Mouse (Mus musculus) layer of hippocampus, adult 8-10 months (tissue): Measurements from ENCODE around the gene Spink8. TPM values are rescaled to one million over a fixed set of nuclear protein-coding genes. Genes with fewer than 3 reads are reported as not detected.
A peak's percentile ranks its signal among the peaks of the same experiment; 100 is the strongest.
"Not testable (repeated sequence)": the region's sequence is repeated elsewhere in the genome, so short reads cannot be mapped to it uniquely, and the experiment has no call there.

Experiments
- DNase-seq, 2 experiments: peaks; one replicate each; pipeline ENCODE4 v3.0.0; 2022; ENCODE audit warnings: low spot score in 2 of 2
- total RNA-seq, 4 experiments: library from RNA; stranded (reverse); gene quantifications; 2 replicates each; pipeline ENCODE4 v1.2.4; 2022

The Spink8 gene
- total RNA-seq = 10 to 100 TPM; 44.9 to 68.6 (median 55.3) TPM

DNA sequence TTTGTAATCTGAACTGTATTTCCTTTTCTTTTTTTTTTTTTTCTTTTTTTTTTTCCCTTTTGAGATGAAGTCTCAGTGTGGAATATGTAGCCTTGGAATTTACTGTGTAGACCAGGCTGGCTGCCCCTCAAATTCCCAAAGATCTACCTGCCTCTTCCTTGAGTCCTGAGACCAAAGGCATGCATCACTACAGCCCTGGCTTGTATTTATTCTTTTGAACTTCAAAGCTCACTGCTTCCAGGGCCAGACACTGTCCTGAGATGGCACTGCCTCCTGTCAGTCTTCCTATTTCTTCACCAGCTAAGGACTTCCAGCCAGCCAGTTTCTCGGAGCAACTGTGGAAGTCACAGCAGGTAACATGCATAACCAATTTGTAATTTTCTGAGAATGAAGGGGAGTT is at the start of gene Spink8:
TSS of gene Spink8 (plus strand) at position 301 of the 400 bp plus-strand sequence.
- DNase-seq = no peak

DNA sequence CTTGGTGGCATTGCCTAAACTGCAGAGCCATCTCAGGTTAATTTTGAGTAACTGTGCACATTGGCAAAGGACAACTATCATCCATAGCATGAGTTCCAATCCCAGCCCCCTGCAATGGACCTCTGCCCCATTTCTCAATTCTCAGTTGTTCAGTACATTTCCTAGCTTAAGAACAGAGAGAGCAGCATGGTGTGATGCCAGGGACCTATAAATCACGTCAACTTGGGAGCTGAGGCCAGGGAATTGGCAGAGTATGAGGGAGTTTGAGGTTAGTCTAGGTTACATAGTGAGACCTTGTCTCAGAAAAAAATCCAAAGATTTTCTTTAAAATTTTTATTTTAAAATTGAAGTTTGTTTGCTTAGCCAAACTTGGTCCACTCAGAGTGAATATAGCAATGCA is 45.2 kb upstream of the Spink8 start:
- DNase-seq = not testable (repeated sequence)

DNA sequence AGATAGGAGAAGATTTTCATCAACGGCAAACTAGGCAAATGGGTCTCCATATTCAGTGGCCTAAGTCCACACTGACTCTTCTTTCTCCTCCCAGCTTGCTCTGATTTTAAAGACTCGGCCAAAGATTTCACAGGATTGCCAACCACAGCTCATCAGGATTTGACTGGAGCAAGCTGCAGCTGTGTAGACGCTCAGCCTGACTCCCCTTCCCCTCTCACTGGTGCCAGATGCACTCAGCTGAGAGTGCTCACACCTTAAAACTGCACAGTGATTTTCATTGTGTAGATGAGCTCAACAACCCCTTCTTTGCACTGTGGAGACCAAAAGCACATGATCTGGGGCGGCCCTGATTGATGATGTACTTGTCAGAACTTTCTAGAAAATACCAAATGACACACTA is 21.5 kb upstream of the Spink8 start, which contains the start of gene Fbxw27:
TSS of gene Fbxw27 (minus strand) at position 101 of the 400 bp plus-strand sequence.
- DNase-seq = not testable (repeated sequence)

DNA sequence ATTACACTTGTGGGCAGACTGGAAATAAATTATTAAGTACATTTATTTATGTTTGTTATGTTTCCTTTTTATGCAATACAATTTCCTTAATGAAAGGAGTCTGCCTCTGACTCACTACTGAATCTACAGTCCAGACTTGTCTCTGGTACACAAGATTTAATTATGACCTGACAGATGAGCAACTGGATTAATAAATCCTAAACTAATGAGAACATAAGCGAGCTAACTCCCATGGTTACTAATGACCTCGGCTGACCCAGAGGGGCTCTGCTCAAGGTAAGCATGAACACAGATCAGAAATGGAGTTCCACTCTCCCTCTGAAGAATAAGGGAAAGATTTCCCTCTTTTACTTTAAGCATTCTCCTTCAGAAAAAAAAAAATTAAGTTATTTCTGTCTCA is 16.9 kb upstream of the Spink8 start:
- DNase-seq = no peak

DNA sequence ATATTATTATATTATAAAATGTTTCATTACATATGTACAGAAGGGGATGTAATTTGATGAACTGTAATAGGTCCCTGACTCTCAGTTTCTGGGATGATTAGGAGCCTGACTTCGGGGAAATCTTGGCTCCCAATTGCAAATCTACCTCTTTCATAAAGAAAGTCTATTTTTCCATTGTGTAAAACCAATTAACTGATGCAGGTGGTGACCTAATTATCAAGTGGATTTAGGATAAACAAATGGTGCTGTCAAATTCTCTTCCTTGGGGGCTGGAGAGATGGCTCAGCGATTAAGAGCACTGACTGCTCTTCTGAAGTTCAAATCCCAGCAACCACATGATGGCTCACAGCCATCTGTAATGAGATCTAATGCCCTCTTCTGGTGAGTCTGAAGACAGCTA is 16.3 kb upstream of the Spink8 start:
- DNase-seq = no peak

DNA sequence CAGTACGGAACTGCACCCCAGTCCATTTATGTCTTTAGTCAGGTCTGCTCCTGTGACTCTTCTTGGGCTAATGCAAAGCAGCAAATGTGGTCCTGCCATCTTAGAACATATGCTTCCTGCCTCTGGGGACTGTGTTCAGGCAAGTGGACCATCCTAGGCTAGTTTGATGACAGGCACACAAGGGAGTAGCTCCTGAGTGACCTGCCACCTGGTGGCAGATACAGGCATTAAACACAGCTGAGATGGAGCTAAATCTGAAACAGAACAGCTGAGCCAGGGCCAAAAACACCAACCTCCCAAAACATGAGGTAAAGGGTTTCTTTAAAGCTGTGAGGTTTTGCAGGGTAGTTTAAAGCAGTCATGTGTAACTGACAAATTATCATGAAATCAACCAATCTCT is 14.0 kb upstream of the Spink8 start:
- DNase-seq = peak in 1 of 2 experiments; percentile 5

DNA sequence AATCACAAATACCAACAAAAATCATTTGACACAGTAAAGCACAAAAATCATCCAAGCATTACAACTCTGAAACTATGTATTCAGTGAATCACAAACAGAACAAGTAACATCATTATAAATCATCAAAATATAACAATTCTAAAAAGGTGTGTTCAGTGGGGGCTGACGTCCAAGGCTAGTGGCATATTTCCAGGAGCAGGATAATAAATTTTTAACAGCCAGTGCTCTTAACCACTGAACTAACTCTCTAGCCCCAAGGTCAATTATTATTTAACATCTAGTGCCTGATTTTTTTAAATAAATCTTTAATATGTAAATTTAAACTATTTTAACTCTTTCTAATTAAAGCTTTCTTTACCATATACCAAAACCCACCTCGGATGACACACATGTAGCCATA is 6.5 kb upstream of the Spink8 start:
- not testable (repeated sequence) for DNase-seq

DNA sequence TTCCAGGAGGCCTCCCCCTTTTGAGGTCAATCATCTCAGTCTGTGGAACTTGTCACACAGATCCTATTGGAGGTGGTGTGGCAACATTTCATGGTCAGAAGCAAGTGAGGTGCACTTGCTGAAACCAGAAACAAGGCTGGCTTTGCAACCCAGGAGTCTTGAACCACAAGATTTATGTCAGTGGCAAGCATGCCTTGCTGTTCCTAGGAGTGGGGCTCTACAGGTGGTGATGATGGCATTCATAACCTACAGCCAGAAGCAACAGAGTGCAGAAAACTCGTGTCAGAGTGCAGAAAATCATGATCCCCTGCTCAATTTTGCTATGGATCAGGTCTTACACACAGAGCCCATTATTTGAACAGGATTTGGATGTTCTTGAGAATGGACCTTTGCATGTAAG is 5.8 kb upstream of the Spink8 start:
- no peak for DNase-seq

DNA sequence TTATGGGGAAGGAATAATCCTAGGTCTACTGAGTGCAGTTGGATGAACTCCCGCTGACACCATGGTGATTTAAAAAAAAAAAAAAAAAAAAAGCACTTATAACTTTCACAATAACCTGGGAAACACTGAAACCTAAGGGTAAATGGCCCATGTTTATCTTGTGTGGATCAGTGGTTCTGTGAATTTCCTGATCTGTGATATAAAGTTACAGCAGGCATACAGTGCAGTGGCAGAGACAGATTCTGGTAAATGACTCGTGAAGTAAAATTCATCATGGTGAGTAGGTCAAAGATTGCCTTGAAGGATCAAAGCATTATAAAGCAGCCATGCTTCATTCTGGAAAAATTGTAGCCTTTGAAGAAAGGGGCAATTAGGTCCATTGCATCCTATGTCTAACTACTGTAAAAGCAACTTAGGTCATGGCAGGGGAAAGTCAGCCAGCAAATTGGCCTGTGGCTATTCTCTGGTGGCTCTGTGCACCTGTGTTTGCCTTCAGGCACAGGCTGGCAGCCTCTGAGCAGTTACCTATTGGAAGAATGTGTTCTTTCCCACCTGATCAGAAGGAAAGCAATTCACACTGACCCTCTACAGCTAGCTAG is 5.3 kb upstream of the Spink8 start:
- DNase-seq = no peak

DNA sequence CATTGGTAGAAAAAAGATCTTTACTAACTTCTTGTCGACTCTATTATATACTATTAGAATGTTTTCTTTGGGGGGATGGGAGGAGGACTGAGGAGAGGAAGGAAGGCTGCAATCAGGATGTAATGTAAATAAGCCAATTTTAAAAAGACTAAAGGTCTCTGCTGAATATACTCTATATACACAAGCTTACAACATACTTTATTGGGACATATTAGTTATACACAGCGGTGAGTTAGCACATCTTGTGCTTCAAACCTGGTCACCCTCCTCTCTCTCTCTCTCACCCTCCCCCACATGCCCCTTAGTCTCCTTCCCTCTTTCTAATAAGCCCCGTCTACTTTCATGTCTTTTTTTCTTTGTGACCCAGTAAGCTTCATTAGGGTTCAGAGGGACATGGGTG is 4.2 kb upstream of the Spink8 start:
- DNase-seq = no peak

DNA sequence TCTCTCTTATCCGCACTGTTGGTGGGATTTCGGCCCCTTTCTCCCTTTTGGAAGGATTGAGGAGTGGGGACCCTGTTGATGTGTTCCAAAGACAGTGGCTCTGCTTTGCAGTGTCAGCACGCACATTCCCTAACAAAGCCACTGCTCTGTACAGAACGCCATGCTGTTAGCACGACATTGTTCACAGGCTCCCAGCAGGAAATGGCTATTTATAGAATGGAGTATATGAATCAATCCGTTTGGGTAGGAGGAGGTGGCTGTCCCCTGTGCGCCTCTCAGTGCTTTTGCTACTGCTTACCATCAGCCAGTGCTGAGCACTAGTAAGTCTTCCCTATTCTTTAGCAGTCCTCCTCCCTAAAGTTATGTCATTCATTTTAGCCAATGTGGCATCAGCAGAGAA is 1.3 kb downstream of the Spink8 start:
- DNase-seq = peak in 1 of 2 experiments; percentile 3

DNA sequence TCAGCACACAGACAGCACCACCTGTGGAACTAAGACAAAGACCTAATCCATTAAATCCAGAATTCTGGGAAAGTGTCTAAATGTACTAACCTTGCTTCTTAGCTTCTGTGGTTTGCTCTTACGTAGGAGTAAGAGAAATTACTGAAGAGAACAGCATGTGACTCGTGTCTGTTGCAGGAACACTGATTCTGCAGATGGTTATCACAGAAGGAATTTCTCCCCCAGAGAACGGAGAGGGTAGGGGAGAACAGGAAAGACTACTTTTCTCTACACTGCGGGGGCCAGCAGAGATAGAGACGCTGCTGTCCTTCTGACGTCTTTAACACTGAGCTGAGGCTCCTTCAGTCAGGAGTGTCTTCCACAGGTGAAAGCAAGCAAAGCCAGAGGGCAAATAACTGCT is 4.3 kb downstream of the Spink8 start:
- peak; percentile 19 to 23 for DNase-seq

DNA sequence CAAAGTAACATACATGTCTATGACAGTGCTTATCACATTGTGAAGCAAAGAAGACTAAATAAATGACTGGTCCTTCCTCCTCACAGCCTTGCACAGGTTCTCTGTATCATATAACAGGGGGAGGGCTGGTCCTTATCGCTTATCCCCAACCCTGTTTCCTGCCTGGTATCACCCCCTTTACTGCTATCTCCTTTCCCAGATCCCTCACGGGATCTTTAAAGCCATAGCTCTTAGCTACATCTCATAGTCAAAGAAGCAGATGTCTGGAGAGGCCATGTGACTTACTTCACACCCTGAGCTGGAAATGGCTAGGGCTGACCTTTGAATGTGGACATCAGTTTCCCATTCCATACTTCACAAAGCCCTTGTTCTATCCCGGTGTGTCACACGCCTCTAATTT is 13.7 kb downstream of the Spink8 start:
- DNase-seq = no peak

DNA sequence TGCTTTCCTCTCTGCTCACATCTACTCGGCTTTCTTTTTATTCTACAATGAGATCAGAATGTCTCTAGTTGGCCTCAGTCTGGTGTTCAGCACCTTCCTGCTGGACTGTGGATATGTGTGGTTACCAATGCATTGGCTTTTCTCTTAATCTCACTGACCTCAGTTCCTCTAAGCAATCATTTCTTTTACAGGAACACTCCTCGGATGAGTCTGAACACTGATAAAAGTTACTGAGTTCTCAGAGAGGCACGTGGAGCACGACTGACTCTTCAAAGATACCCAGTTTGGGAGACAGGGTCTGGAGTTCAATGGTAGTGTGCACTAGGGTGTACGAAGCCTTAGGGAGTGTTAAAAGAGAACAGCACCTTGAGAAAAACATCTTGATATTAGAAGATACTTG is 14.1 kb downstream of the Spink8 start:
- no peak for DNase-seq

DNA sequence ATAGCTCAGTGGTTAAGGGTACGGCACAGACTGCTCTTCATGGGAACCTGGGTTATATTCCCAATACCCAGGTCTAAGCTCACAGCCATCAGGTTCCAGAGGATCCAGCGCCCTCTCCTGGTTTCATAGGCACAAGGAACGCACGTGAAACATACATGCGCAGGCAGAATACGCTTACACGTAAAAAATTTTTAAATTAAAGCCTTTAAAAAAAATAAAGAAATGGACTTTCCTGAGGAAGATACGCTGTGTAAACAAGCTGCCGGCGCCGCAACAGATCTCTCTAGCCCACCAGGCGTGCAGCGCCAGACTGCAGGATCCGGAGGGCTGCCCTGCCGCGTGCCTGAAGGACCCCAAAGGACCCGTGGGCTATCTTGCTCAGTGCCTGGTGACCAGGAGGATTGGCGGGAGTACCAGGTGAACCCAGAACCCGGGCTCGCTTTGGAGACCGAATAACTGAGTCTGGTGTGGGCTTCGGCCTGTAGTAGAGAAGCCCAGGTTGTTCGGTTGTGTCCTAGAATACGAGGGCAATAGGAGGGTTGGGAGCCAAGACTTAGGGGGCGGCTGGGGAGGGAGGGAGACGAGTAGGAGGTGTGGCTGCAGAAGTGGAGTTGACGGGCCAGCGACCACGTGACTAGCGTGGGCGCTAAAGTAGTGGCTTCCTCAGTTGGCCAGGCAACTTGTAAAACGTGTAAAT is 20.5 kb downstream of the Spink8 start, which contains the start of gene Nme6:
TSS of gene Nme6 (plus strand) at position 359 of the 697 bp plus-strand sequence.
- DNase-seq = peak; percentile 61 to 82

DNA sequence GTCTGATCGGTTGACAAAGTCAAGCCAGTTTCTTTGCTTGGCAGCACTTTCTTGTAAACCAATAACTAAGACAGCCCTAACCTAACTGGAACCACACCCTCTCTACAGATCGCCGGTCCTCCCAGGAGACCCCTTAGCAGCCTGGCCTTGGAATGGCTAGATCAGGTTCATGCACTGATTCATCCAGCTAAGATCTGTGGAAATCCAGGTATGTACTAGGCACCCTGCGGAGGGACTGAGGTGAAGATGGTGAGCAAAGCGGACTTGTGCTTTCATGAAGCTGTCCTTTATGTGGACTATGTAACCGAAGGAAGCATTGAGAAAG is 21.0 kb downstream of the Spink8 start:
- DNase-seq = no peak

DNA sequence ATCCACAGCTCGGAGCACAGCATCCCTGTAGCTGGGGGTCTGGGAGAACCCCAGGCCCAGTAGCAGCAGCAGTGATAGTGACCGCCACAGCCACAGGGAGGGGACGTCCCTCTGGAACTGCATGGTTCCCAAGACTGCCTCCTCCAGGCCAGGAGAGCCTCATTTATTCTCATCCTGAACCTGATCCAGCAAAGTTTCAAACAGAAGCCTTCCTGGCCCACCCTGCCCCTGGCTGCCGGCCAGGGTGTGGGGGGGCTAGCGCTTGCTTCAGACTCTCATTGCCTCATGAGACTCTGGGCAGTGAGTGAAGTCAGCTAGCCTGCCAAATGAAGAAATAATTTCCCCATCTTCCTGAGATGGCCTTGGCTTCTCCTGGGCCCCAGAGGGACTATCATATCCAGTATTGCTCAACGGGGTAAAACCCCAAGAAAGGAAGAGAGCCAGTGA is 37.3 kb downstream of the Spink8 start, which contains the start of gene Camp:
TSS of gene Camp (minus strand) at position 306 of the 447 bp plus-strand sequence.
- DNase-seq = no peak

DNA sequence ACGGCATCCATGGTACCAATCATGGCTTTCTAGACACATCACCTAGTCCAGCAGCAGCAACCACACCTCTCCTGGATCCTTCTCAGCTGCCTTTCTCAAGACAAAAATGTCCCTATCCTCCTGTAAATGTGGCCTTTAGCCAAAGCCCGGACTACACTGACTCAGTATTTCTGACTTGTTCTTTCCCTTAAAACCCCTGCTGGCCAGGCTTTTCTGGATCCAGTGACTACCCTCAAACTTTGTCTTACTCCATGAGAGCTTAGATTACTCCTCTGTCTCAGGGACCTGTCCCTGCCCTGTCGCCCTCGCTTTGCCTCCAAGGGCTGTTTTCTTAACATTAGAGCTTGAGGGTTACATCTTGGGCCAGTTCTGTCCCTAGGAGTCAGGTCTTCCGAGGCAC is 38.0 kb downstream of the Spink8 start:
- DNase-seq = no peak

DNA sequence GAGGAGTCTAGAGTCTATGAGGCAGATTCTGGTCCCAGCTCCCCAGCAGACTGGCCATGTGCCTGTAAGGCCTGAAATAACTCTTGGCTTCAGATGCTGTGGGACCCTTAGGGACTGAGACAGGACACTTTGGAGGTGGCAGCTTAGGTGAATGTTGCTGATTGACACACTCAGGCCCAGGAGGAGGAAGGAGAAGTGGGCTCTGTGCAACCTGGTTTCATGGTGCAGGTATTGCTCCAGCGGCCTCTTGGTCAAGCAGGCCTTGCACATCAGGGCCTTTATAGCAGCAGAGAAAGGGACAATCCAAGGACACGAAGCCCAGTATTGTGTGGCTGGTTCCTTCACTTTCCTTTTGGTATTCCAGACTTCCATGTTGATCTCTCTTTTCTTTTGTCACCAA is 42.3 kb downstream of the Spink8 start:
- no peak for DNase-seq

DNA sequence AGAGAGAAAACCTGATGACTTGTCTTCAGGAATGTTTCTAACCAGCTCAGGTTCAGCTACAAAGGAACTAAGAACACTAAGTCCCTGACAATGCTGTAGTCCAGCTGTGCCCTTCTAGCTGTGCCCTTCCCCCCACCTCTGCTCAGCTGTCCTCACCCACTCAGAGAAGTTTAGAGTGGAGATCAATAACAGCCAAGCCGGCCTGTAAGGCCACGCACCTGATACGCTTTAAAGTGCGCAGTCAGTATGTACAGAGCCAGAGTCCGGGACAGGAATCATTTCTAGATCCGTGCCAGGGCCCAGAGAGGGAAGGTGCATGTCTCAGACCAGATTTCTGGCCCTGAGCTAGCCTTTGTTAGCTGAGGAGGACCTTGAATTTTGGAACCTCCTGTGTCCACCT is 43.9 kb downstream of the Spink8 start:
- DNase-seq = no peak

DNA sequence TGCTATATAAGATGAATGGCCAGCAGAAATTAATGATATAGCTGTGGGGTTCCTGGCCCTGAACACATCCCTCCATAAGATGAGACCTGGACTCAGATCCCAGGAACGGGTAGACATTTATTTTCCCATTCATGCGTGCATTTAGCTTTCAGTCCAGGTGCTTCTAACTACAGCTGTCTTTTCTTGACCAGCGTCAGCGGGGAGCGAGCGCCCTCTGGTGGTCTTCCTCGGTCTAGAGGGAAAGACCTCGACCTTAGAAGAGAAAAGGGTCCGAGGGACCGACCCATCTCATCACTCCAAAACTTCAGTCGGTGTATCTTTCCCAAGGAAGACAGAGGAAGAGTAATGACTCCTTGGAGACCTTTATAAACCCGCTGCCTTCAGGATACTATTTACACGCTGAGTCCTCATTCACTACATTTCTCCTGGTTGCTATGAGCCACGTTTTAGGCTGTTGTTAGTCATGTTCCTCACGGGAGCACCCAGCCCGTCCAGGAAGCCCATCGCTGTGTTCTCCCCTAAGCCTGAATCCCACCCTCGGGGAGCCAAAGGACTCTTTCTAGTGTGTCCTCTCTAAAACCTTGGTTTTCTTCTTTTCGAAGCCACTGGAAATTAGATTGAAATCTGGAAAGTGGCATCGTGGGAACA is 50.4 kb downstream of the Spink8 start:
- DNase-seq = peak; percentile 19 to 75

DNA sequence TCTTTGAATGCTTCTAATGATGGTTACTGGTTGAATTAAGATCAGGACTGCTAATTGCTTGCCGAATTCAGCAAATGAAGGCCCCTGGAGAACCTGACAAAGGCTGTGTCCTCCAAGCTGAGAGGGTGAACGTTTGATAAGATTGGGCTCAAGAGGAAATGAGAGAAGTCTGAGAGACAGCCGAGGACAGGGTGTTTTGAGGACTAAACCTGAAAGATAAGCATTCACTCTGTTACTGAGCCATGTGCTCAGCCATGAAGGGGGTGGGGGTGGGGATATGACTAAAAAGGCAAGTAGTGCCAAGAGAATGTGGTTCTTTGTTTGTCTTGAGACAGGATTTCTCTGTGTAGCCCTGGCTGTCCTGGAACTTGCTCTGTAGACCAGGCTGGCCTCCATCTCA is 51.0 kb downstream of the Spink8 start:
- no peak for DNase-seq

DNA sequence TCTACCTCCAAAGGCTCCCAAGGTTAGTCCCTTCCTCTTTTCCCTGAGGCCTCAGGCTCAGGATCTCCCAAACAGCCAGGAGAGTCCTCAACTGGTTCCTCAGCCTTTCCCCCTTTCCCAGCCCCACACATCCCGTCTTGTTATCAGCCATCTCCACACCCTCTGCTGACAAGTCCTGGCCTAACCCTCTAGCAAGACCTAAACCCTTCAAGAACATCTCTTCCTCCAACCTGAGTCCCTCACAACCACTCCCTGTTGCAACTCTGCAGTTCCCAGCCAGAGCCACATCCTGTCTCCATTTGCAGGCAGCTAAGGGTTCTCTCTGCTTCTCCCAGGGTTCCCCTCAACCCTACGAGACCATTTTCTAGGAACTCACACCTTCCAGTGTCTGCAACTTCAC is 54.1 kb downstream of the Spink8 start:
- no peak for DNase-seq
